Mouse (Mus musculus) layer of hippocampus, adult 2 months (tissue): Measurements from ENCODE around the gene Pid1. TPM values are rescaled to one million over a fixed set of nuclear protein-coding genes. Genes with fewer than 3 reads are reported as not detected.

Experiments used
- DNase-seq, 2 experiments: peaks; one replicate each; pipeline ENCODE4 v3.0.0; 2022; ENCODE audit warnings: low spot score in 2 of 2
- H3K27ac ChIP-seq: fragments of 200-600 bp; 2 replicates; pipeline ENCODE4 v1.8.1; 2022
- H3K4me3 ChIP-seq: fragments of 200-600 bp; 2 replicates; pipeline ENCODE4 v1.8.1; 2022; ENCODE audit warnings: mild to moderate bottlenecking
- CTCF ChIP-seq: fragments of 200-600 bp; conservative IDR thresholded peaks from 2 replicates; pipeline ENCODE4 v1.8.1; 2022; ENCODE audit warnings: antibody characterized with exemption, mild to moderate bottlenecking, moderate library complexity
- microRNA-seq, 2 experiments: library from miRNA; unstranded; fragments of <30 nt; microRNA quantifications; one replicate each; pipeline ENCODE4 v1.2.0; 2021
- total RNA-seq, 2 experiments: library from RNA; stranded (reverse); gene quantifications; 2 replicates each; pipeline ENCODE4 v1.2.3; 2021

Gene Pid1
- total RNA-seq, 2 experiments from 2014 or later, result 36.8 to 39.4 TPM

- no peak for TF ChIP-seq CTCF
- Histone ChIP-seq H3K4me3 (no peak overlapping the region), H3K27ac (no peak overlapping the region)
- no peak for DNase-seq
Observed at GRCm38 (mm10) chr1:84012871-84013375, 351.1 kb downstream of the Pid1 start.

DNA sequence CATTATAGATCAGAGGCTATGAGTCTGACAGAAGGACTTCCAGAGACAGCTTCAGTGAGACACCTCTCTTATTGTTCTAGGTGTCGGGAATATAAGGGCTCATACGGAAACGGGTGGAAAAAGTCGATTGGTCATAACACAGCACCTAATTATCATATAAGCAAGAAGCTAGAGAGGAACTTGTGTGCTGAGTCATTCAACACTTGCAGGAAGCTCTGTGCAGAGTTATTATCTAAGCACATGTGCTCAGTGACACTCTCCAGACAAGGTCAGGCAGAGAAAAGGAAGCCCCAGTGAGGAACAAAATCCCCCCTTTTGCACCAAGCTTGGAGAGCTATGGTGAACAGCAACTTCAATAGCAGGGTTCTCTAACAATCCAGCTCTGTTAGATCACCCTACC is 361.4 kb downstream of the Pid1 start:
- DNase-seq, result no peak
- H3K4me3 ChIP-seq, result no peak overlapping the region
- no peak overlapping the region for H3K27ac ChIP-seq
- TF ChIP-seq CTCF, result no peak

Small RNA genes lying within 50 kb of the gene (microRNA-seq; reads per million reads assigned to microRNA genes)
- gene Mir6353, result 0 reads per million in 2 experiments
